Mouse (Mus musculus): ENCODE results near the gene Mybbp1a. TPM values are rescaled to one million over a fixed set of nuclear protein-coding genes. Genes with fewer than 3 reads are reported as not detected.

Gene Mybbp1a
- polyA plus RNA-seq, 1 experiment: 68.3 TPM

DNA sequence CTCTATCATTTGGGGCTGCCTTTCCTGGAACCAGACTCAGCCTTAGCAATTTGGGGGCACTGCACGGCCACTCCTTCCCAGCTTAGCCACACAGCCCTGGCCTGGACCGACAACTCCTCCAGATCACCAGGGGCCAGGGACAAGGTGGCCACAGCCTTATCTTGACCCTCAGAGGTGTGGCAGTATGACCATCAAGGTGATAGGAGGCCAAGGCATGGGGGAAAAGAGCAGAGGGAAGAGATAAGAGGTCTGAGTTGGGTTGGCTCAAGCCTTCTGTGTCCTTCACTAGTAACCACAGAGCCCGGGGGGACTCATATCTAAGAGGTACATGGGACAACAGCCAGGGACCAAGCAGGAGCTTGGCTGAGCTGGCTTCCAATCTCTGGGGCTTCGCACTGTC lies 40.8 kb downstream of the Mybbp1a start:
- Histone ChIP-seq H3K4me3 (replicated peaks; ENCODE audit: control insufficient read depth, low read depth, low read length) (no peak overlapping the region), H3K4me1 (ENCODE audit: control insufficient read depth, insufficient read depth, low read length) (peaks cover 5% of the 10 kb centered on the region), H3K27ac (ENCODE audit: control insufficient read depth, insufficient read depth, low read depth, low read length, poor library complexity) (peak overlapping the region; percentile 8; the same call in 1 of the 2 replicates)
- WGBS: 35% methylated on average over 4 of the region's 4 CpGs
- TF ChIP-seq POLR2A (IDR thresholded peaks at IDR 0.05; ENCODE audit: borderline replicate concordance, control insufficient read depth, low read depth, low read length): no peak
- no peak for TF ChIP-seq CTCF (IDR thresholded peaks at IDR 0.05; ENCODE audit: control insufficient read depth, insufficient read depth, low read length)

DNA sequence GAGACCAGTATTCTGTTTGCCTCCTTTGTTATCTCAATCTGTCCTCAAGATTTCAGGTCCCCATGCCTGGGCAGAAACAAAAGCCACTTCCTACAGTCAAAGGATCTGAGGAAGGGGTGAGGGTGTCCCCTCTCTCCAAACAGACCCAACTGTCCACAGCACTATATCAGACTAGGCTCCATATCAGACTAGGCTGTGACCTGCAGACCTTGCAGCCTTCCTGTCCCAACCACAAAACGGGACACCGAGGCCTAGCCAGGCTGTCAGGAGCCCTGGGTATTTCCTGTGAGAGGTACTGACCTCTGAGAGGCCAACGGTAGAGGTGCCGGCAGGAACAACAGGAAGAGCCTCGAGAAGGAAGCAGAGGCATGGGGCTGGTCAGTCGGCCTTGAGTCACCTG lies 43.4 kb downstream of the Mybbp1a start:
- Histone ChIP-seq H3K4me3 (replicated peaks; ENCODE audit: control insufficient read depth, low read depth, low read length) (no peak overlapping the region), H3K4me1 (ENCODE audit: control insufficient read depth, insufficient read depth, low read length) (peaks cover 3% of the 10 kb centered on the region), H3K27ac (ENCODE audit: control insufficient read depth, insufficient read depth, low read depth, low read length, poor library complexity) (no peak overlapping the region)
- 1% methylated on average over 6 of the region's 6 CpGs for WGBS
- TF ChIP-seq CTCF (IDR thresholded peaks at IDR 0.05; ENCODE audit: control insufficient read depth, insufficient read depth, low read length) (no peak), POLR2A (IDR thresholded peaks at IDR 0.05; ENCODE audit: borderline replicate concordance, control insufficient read depth, low read depth, low read length) (no peak)

DNA sequence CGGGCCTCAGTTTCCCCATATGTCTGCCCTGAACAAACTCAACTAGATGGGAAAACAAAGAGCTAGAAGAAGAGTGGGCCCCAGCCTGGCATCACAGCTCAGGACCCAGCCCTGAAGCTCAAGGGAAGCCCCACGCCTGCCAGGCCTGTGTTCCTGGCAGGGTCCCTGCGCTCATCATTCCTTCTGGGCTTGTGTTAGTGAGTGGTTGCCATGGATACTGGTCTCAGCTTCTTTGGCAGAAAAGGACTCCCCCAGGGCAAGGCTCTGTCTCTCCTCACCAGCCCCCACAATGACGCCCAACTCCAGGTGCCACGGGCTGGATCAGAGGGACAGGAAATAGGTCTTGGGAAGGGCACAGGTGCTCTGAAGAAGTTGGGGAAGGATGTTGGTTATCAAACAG lies 44.0 kb downstream of the Mybbp1a start:
- TF ChIP-seq CTCF (IDR thresholded peaks at IDR 0.05; ENCODE audit: control insufficient read depth, insufficient read depth, low read length) (no peak), POLR2A (IDR thresholded peaks at IDR 0.05; ENCODE audit: borderline replicate concordance, control insufficient read depth, low read depth, low read length) (no peak)
- no peak overlapping the region for H3K27ac ChIP-seq (ENCODE audit: control insufficient read depth, insufficient read depth, low read depth, low read length, poor library complexity)

DNA sequence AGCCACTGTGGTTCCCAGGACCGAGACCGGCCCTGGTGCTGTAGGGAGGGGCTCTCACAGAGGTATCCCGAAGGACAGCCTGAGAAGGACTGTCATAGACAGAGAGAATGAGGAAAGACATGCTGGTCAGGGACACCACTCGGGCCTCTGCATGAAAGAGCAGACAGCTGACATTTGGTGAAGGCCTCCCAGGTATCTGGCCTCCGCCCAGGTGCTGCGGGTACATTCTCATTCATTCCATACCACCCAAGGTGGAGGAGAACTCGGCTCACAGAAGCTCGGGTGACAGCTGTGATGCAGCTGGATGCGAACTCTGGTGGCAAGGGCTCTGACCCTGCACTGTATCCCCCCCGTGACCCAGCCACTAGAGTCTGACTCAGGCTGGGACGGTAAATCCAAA lies 44.8 kb downstream of the Mybbp1a start:
- 58% methylated on average over 11 of the region's 11 CpGs for WGBS
- no peak overlapping the region for H3K27ac ChIP-seq (ENCODE audit: control insufficient read depth, insufficient read depth, low read depth, low read length, poor library complexity)
- TF ChIP-seq CTCF (IDR thresholded peaks at IDR 0.05; ENCODE audit: control insufficient read depth, insufficient read depth, low read length): no peak
- TF ChIP-seq POLR2A (IDR thresholded peaks at IDR 0.05; ENCODE audit: borderline replicate concordance, control insufficient read depth, low read depth, low read length): no peak
- H3K4me3 ChIP-seq (replicated peaks; ENCODE audit: control insufficient read depth, low read depth, low read length): no peak overlapping the region
- H3K4me1 ChIP-seq (ENCODE audit: control insufficient read depth, insufficient read depth, low read length): peaks cover 3% of the 10 kb centered on the region

More for the DNA sequence above, 44.0 kb downstream of the Mybbp1a start:
- H3K4me3 ChIP-seq (replicated peaks; ENCODE audit: control insufficient read depth, low read depth, low read length): no peak overlapping the region
- H3K4me1 ChIP-seq (ENCODE audit: control insufficient read depth, insufficient read depth, low read length): peaks cover 3% of the 10 kb centered on the region
- WGBS: 27% methylated on average over 5 of the region's 5 CpGs

DNA sequence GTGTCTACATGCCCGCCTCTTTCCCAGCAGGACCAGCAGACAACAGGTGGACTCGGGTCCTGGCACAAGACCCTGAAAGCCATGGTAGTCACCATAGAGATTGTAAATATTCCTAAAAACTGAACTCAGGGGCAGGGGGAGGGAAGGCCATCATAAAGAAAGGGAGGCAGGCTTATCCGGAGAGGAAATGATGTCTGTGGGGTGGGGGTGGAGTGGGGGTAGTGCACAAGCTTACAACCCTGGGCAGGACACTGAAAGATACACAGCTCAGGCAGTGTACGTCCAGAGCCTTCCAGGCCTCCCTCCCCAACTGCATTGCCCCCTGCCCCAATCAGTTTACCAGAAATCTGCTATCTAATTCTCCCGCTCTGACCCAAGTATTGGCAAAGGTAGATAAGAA lies 46.0 kb downstream of the Mybbp1a start:
- TF ChIP-seq CTCF (IDR thresholded peaks at IDR 0.05; ENCODE audit: control insufficient read depth, insufficient read depth, low read length) (no peak), POLR2A (IDR thresholded peaks at IDR 0.05; ENCODE audit: borderline replicate concordance, control insufficient read depth, low read depth, low read length) (no peak)
- H3K27ac ChIP-seq (ENCODE audit: control insufficient read depth, insufficient read depth, low read depth, low read length, poor library complexity): no peak overlapping the region
- peaks cover 2% of the 10 kb centered on the region; the same call in 1 of the 2 replicates for H3K4me1 ChIP-seq (ENCODE audit: control insufficient read depth, insufficient read depth, low read length)
- whole genome bisulfite sequencing: 24% methylated on average over 5 of the region's 5 CpGs
- H3K4me3 ChIP-seq (replicated peaks; ENCODE audit: control insufficient read depth, low read depth, low read length): no peak overlapping the region

DNA sequence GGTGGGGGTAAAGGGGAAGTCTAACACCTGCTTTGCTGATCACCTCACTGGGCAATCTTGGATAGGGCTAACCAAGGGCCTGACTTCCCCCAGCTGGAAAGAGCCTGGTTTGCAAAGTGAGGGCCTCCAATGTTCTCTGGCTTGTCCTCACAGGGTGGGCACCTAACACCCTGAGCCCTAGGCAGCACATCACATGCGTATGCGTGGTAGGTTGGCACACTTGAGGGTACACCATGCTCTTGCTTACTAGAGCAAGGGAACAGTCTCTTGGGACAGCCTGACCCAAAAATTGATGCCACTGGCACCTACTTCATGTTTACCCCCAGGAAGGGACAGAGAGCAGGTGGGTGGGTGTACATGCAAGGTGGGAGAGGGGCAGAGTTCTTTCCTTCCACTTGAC lies 46.6 kb downstream of the Mybbp1a start:
- 22% methylated on average over 2 of the region's 2 CpGs for WGBS
- no peak for TF ChIP-seq POLR2A (IDR thresholded peaks at IDR 0.05; ENCODE audit: borderline replicate concordance, control insufficient read depth, low read depth, low read length)
- no peak for TF ChIP-seq CTCF (IDR thresholded peaks at IDR 0.05; ENCODE audit: control insufficient read depth, insufficient read depth, low read length)
- no peak overlapping the region for H3K27ac ChIP-seq (ENCODE audit: control insufficient read depth, insufficient read depth, low read depth, low read length, poor library complexity)
- H3K4me1 ChIP-seq (ENCODE audit: control insufficient read depth, insufficient read depth, low read length): peaks cover 2% of the 10 kb centered on the region; the same call in 1 of the 2 replicates
- H3K4me3 ChIP-seq (replicated peaks; ENCODE audit: control insufficient read depth, low read depth, low read length): no peak overlapping the region

DNA sequence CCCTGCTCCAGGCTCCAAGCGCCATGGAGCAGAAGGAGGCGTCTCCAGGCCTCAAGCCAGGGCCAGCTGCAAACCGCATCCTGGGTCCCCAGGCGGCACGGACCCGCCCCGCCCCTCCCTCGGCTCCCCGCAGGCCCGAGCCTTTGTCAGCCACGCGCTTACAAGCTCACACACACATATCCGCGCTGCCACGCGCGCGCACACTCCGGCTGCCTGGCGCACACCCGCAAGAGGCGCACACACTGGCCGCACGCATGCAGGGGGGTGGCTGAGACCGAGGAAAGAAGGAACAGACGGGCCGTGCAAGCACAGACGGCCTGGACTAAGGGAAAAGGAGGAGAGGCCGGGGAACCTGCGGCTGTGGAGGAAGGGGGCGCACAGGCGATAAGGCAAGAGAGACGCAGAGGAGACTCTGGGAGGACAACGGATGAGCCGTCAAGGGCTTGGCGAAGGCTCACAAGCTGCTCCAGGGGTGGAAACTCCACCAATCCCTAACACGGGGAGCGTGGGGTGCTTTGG lies 47.7 kb downstream of the Mybbp1a start:
- TF ChIP-seq CTCF (IDR thresholded peaks at IDR 0.05; ENCODE audit: control insufficient read depth, insufficient read depth, low read length): no peak
- peaks cover 2% of the 10 kb centered on the region; the same call in 1 of the 2 replicates for H3K4me1 ChIP-seq (ENCODE audit: control insufficient read depth, insufficient read depth, low read length)
- H3K27ac ChIP-seq (ENCODE audit: control insufficient read depth, insufficient read depth, low read depth, low read length, poor library complexity): no peak overlapping the region
- under 1% methylated on average over 38 of the region's 38 CpGs for WGBS
- peak overlapping the region; percentile 58 for H3K4me3 ChIP-seq (replicated peaks; ENCODE audit: control insufficient read depth, low read depth, low read length)

DNA sequence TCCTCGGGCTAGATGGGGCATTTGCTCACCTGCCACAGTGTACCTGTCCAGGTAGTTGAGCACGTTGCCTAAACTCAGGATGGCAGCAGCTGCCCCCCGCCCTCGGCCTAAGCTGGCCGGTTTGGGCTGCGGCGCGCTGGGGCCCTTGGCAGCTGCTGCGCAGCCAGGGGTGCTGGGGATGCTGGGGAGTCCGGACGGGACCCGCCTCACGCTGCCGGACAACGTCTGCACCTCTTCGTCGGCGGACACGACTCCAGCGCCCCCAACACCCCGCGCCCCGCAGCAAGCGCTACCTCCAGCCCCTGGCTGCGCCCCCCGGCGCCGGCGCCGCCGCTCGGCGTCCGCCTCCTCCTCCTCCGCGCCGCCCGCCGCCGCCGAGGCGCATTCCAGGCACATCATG lies 48.2 kb downstream of the Mybbp1a start:
- H3K4me1 ChIP-seq (ENCODE audit: control insufficient read depth, insufficient read depth, low read length): peaks cover 2% of the 10 kb centered on the region; the same call in 1 of the 2 replicates
- TF ChIP-seq POLR2A (IDR thresholded peaks at IDR 0.05; ENCODE audit: borderline replicate concordance, control insufficient read depth, low read depth, low read length): no peak
- TF ChIP-seq CTCF (IDR thresholded peaks at IDR 0.05; ENCODE audit: control insufficient read depth, insufficient read depth, low read length): no peak
- no peak overlapping the region for H3K27ac ChIP-seq (ENCODE audit: control insufficient read depth, insufficient read depth, low read depth, low read length, poor library complexity)
- H3K4me3 ChIP-seq (replicated peaks; ENCODE audit: control insufficient read depth, low read depth, low read length): peak overlapping the region; percentile 58
- WGBS: 6% methylated on average over 39 of the region's 42 CpGs

DNA sequence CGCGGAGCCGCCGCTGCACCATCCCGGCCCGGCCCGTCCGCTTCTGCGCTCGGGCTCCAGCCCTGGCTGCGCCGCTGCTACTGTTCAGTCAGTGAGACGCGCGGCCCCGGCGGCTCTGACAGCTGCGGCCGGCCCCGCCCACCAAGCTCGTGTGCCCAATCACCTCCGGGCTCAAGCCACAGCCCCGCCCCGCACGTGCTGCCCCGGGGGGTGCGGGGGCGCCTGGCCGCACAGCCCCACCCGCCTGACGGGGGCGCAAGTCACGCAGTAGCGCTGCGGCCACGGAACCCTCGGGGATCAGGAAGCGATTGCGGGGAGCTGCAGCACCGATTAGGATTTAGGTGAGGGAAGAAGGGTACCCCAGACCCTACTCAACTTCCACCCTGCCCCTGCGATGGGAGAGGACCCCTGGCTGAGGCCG lies 48.7 kb downstream of the Mybbp1a start, which contains the start of gene Spns2:
Gene Spns2 (minus strand): TSS at position 24 of the 421 bp plus-strand sequence.
- H3K4me1 ChIP-seq (ENCODE audit: control insufficient read depth, insufficient read depth, low read length): no peaks in the 10 kb centered on the region
- WGBS: under 1% methylated on average over 42 of the region's 42 CpGs
- peak within 1 kb of the TSS; percentile 58 for H3K4me3 ChIP-seq (replicated peaks; ENCODE audit: control insufficient read depth, low read depth, low read length)
- no peak within 1 kb of the TSS for H3K27ac ChIP-seq (ENCODE audit: control insufficient read depth, insufficient read depth, low read depth, low read length, poor library complexity)
- TF ChIP-seq POLR2A (IDR thresholded peaks at IDR 0.05; ENCODE audit: borderline replicate concordance, control insufficient read depth, low read depth, low read length): peak; percentile 53; the same call in 1 of the 2 replicates
- TF ChIP-seq CTCF (IDR thresholded peaks at IDR 0.05; ENCODE audit: control insufficient read depth, insufficient read depth, low read length): peak; percentile 44; the same call in 1 of the 2 replicates

Data from bone marrow, adult 2 months (tissue).